Mouse (Mus musculus): ENCODE measurements around the gene Fam222b. TPM values are rescaled to one million over a fixed set of nuclear protein-coding genes. Genes with fewer than 3 reads are reported as not detected.

Gene Fam222b
- polyA plus RNA-seq, 1 experiment from 2014 or later: 9.5 TPM

GRCm38 (mm10) chr11:78176905-78177331 is 82.5 kb downstream of the Fam222b start:
- WGBS: under 1% methylated on average over 23 of the region's 23 CpGs
- H3K27ac ChIP-seq (ENCODE audit: low read length): peak overlapping the region; percentile 99
- H3K4me3 ChIP-seq (replicated peaks; ENCODE audit: low read length): peak overlapping the region; percentile 70
- peaks cover 49% of the 10 kb centered on the region for H3K4me1 ChIP-seq (ENCODE audit: control insufficient read depth, insufficient read depth, low read length)
- H3K9me3 ChIP-seq (replicated peaks; ENCODE audit: control insufficient read depth, low read length): no peaks in the 10 kb centered on the region
- H3K4me2 ChIP-seq (ENCODE audit: low read depth, low read length): peak overlapping the region; percentile 94
- no peak for ATAC-seq (ENCODE audit: insufficient read depth, low FRiP score)
- H3K36me3 ChIP-seq (ENCODE audit: control insufficient read depth, insufficient read depth, low read length): peaks cover 8% of the 10 kb centered on the region; the same call in 1 of the 2 replicates
- peak overlapping the region; percentile 88 for H3K9ac ChIP-seq (ENCODE audit: low read length)
- no peaks in the 10 kb centered on the region for H3K27me3 ChIP-seq (ENCODE audit: control insufficient read depth, insufficient read depth, low read length)

GRCm38 (mm10) chr11:78177437-78177836 is 83.0 kb downstream of the Fam222b start:
- H3K27me3 ChIP-seq (ENCODE audit: control insufficient read depth, insufficient read depth, low read length): no peaks in the 10 kb centered on the region
- H3K9me3 ChIP-seq (replicated peaks; ENCODE audit: control insufficient read depth, low read length): no peaks in the 10 kb centered on the region
- peak; percentile 12; the same call in 1 of the 2 replicates for ATAC-seq (ENCODE audit: insufficient read depth, low FRiP score)
- H3K36me3 ChIP-seq (ENCODE audit: control insufficient read depth, insufficient read depth, low read length): peaks cover 8% of the 10 kb centered on the region; the same call in 1 of the 2 replicates
- H3K9ac ChIP-seq (ENCODE audit: low read length): peak overlapping the region; percentile 88
- 2% methylated on average over 10 of the region's 10 CpGs for WGBS
- peaks cover 52% of the 10 kb centered on the region for H3K4me1 ChIP-seq (ENCODE audit: control insufficient read depth, insufficient read depth, low read length)
- peak overlapping the region; percentile 99 for H3K27ac ChIP-seq (ENCODE audit: low read length)
- peak overlapping the region; percentile 70 for H3K4me3 ChIP-seq (replicated peaks; ENCODE audit: low read length)
- peak overlapping the region; percentile 94 for H3K4me2 ChIP-seq (ENCODE audit: low read depth, low read length)

- Histone ChIP-seq H3K9ac (ENCODE audit: low read length) (peak overlapping the region; percentile 88), H3K27me3 (ENCODE audit: control insufficient read depth, insufficient read depth, low read length) (no peaks in the 10 kb centered on the region), H3K9me3 (replicated peaks; ENCODE audit: control insufficient read depth, low read length) (no peaks in the 10 kb centered on the region), H3K36me3 (ENCODE audit: control insufficient read depth, insufficient read depth, low read length) (peaks cover 8% of the 10 kb centered on the region; the same call in 1 of the 2 replicates), H3K4me1 (ENCODE audit: control insufficient read depth, insufficient read depth, low read length) (peaks cover 49% of the 10 kb centered on the region), H3K4me2 (ENCODE audit: low read depth, low read length) (peak overlapping the region; percentile 94), H3K4me3 (replicated peaks; ENCODE audit: low read length) (peak overlapping the region; percentile 70), H3K27ac (ENCODE audit: low read length) (peak overlapping the region; percentile 99)
- WGBS: under 1% methylated on average over 68 of the region's 84 CpGs
- ATAC-seq (ENCODE audit: insufficient read depth, low FRiP score): peak; percentile 89
These were observed 83.7 kb downstream of the Fam222b start for GRCm38 (mm10) chr11:78177903-78178858.

- Histone ChIP-seq H3K27me3 (ENCODE audit: control insufficient read depth, insufficient read depth, low read length) (no peaks in the 10 kb centered on the region), H3K4me3 (replicated peaks; ENCODE audit: low read length) (peak overlapping the region; percentile 70), H3K9me3 (replicated peaks; ENCODE audit: control insufficient read depth, low read length) (no peaks in the 10 kb centered on the region), H3K36me3 (ENCODE audit: control insufficient read depth, insufficient read depth, low read length) (peaks cover 8% of the 10 kb centered on the region; the same call in 1 of the 2 replicates), H3K9ac (ENCODE audit: low read length) (peak overlapping the region; percentile 88), H3K27ac (ENCODE audit: low read length) (peak overlapping the region; percentile 99), H3K4me1 (ENCODE audit: control insufficient read depth, insufficient read depth, low read length) (peaks cover 49% of the 10 kb centered on the region), H3K4me2 (ENCODE audit: low read depth, low read length) (peak overlapping the region; percentile 94)
- ATAC-seq (ENCODE audit: insufficient read depth, low FRiP score): no peak
- WGBS: 2% methylated on average over 29 of the region's 29 CpGs
These were observed 84.5 kb downstream of the Fam222b start for GRCm38 (mm10) chr11:78178859-78179437.

GRCm38 (mm10) chr11:78179438-78179999 is 85.1 kb downstream of the Fam222b start:
- peak overlapping the region; percentile 88 for H3K9ac ChIP-seq (ENCODE audit: low read length)
- H3K9me3 ChIP-seq (replicated peaks; ENCODE audit: control insufficient read depth, low read length): no peaks in the 10 kb centered on the region
- WGBS: 20% methylated on average over 8 of the region's 8 CpGs
- H3K27me3 ChIP-seq (ENCODE audit: control insufficient read depth, insufficient read depth, low read length): no peaks in the 10 kb centered on the region
- H3K36me3 ChIP-seq (ENCODE audit: control insufficient read depth, insufficient read depth, low read length): peaks cover 8% of the 10 kb centered on the region; the same call in 1 of the 2 replicates
- peak overlapping the region; percentile 94 for H3K4me2 ChIP-seq (ENCODE audit: low read depth, low read length)
- ATAC-seq (ENCODE audit: insufficient read depth, low FRiP score): no peak
- H3K27ac ChIP-seq (ENCODE audit: low read length): peak overlapping the region; percentile 99
- peak overlapping the region; percentile 70 for H3K4me3 ChIP-seq (replicated peaks; ENCODE audit: low read length)
- peaks cover 49% of the 10 kb centered on the region for H3K4me1 ChIP-seq (ENCODE audit: control insufficient read depth, insufficient read depth, low read length)

GRCm38 (mm10) chr11:78180081-78180761 is 85.8 kb downstream of the Fam222b start:
- Histone ChIP-seq H3K4me1 (ENCODE audit: control insufficient read depth, insufficient read depth, low read length) (peaks cover 49% of the 10 kb centered on the region), H3K9me3 (replicated peaks; ENCODE audit: control insufficient read depth, low read length) (no peaks in the 10 kb centered on the region), H3K9ac (ENCODE audit: low read length) (peak overlapping the region; percentile 88), H3K4me3 (replicated peaks; ENCODE audit: low read length) (peak overlapping the region; percentile 70), H3K4me2 (ENCODE audit: low read depth, low read length) (peak overlapping the region; percentile 94), H3K27me3 (ENCODE audit: control insufficient read depth, insufficient read depth, low read length) (no peaks in the 10 kb centered on the region), H3K27ac (ENCODE audit: low read length) (peak overlapping the region; percentile 99; the same call in 1 of the 2 replicates), H3K36me3 (ENCODE audit: control insufficient read depth, insufficient read depth, low read length) (peaks cover 8% of the 10 kb centered on the region; the same call in 1 of the 2 replicates)
- no peak for ATAC-seq (ENCODE audit: insufficient read depth, low FRiP score)
- WGBS: 62% methylated on average over 6 of the region's 6 CpGs

GRCm38 (mm10) chr11:78181830-78182357 is 87.4 kb downstream of the Fam222b start:
- 31% methylated on average over 2 of the region's 2 CpGs for WGBS
- Histone ChIP-seq H3K27ac (ENCODE audit: low read length) (0 out of 2 replicates have a peak overlapping the region, but pooled peaks have one; percentile 94), H3K4me3 (replicated peaks; ENCODE audit: low read length) (peak overlapping the region; percentile 92), H3K4me1 (ENCODE audit: control insufficient read depth, insufficient read depth, low read length) (peaks cover 46% of the 10 kb centered on the region), H3K36me3 (ENCODE audit: control insufficient read depth, insufficient read depth, low read length) (peaks cover 8% of the 10 kb centered on the region; the same call in 1 of the 2 replicates), H3K4me2 (ENCODE audit: low read depth, low read length) (peak overlapping the region; percentile 73), H3K9me3 (replicated peaks; ENCODE audit: control insufficient read depth, low read length) (no peaks in the 10 kb centered on the region), H3K9ac (ENCODE audit: low read length) (peak overlapping the region; percentile 91), H3K27me3 (ENCODE audit: control insufficient read depth, insufficient read depth, low read length) (no peaks in the 10 kb centered on the region)
- no peak for ATAC-seq (ENCODE audit: insufficient read depth, low FRiP score)

GRCm38 (mm10) chr11:78182450-78182849 is 88.0 kb downstream of the Fam222b start:
- no peak for ATAC-seq (ENCODE audit: insufficient read depth, low FRiP score)
- WGBS: 4% methylated on average over 7 of the region's 7 CpGs
- H3K27ac ChIP-seq (ENCODE audit: low read length): peak overlapping the region; percentile 94

More at GRCm38 (mm10) chr11:78182450-78182849, 88.0 kb downstream of the Fam222b start:
- Histone ChIP-seq H3K4me1 (ENCODE audit: control insufficient read depth, insufficient read depth, low read length) (peaks cover 41% of the 10 kb centered on the region), H3K9me3 (replicated peaks; ENCODE audit: control insufficient read depth, low read length) (no peaks in the 10 kb centered on the region), H3K4me2 (ENCODE audit: low read depth, low read length) (peak overlapping the region; percentile 73), H3K9ac (ENCODE audit: low read length) (peak overlapping the region; percentile 91), H3K36me3 (ENCODE audit: control insufficient read depth, insufficient read depth, low read length) (peaks cover 8% of the 10 kb centered on the region; the same call in 1 of the 2 replicates), H3K4me3 (replicated peaks; ENCODE audit: low read length) (peak overlapping the region; percentile 92), H3K27me3 (ENCODE audit: control insufficient read depth, insufficient read depth, low read length) (no peaks in the 10 kb centered on the region)
